Mouse (Mus musculus): Measurements from ENCODE around the gene Klrg2. TPM values are rescaled to one million over a fixed set of nuclear protein-coding genes. Genes with fewer than 3 reads are reported as not detected.

Gene Klrg2
- total and polyA plus RNA-seq, 3 experiments, result 0.12 to 0.34 (median 0.27) TPM

DNA sequence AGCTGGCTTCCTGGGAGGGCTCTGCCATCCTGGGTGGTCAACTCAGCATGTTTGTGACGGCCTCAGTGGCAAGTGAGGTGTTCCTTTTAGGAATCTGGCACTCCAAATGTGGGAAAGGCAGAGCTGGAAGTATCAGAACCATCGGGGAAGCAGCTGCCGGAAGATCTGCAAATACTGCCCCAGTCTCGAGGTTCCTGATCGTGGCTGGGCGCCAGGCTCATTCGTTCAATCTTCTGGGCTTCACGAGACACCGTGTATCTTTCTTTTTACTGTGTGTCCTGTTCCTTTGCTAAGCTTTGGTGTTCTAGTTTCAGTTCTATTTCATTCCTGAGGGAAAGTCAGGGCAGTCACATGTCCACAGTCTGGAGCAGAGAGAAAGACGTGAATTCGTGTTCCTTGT, 3.4 kb upstream of the Klrg2 start:
- dilution Hi-C loops (cut with MboI; ENCODE audit: extremely low pct_ligation_motif_present, extremely low pct_unique_long_range_greater_than_20kb, low sequenced_read_pairs) (no loop called here), in situ Hi-C loops (cut with MboI; ENCODE audit: low pct_ligation_motif_present, low pct_unique_long_range_greater_than_20kb, low sequenced_read_pairs) (loop anchor here (10.0 kb wide), 1 partner anchor 264 kb away; no protein-coding TSS in a partner anchor)
- Histone ChIP-seq H3K27ac (ENCODE audit: insufficient read depth, low read depth) (no peak overlapping the region), H3K79me2 (replicated peaks; ENCODE audit: control insufficient read depth, extremely low read depth, insufficient read depth, poor library complexity, severe bottlenecking) (no peaks in the 10 kb centered on the region), H3K9me3 (replicated peaks; ENCODE audit: low read length) (peaks cover 7% of the 10 kb centered on the region), H3K4me3 (replicated peaks in 1 of 3; ENCODE audit: low read depth in 2 of 3, low read length in 2 of 3, poor library complexity in 1 of 3) (no peak overlapping the region), H3K4me2 (ENCODE audit: insufficient read depth, low read depth, poor library complexity, severe bottlenecking) (no peak overlapping the region), H3K9ac (ENCODE audit: insufficient read depth, low read depth) (no peak overlapping the region), H3K36me3 (replicated peaks in 1 of 2; ENCODE audit: control insufficient read depth in 1 of 2, insufficient read depth in 1 of 2, low read length in 1 of 2) (no peaks in the 10 kb centered on the region), H3K4me1 (ENCODE audit: control insufficient read depth in 1 of 2, insufficient read depth in 2 of 2) (peaks cover 5 to 6% of the 10 kb centered on the region in 2 experiments; a peak in 2 of 4 replicates), H3K27me3 (replicated peaks) (no peaks in the 10 kb centered on the region)
- TF ChIP-seq POLR2AphosphoS2 (IDR thresholded peaks at IDR 0.05; ENCODE audit: low read depth, low read length), result no peak
- TF ChIP-seq ELF1 (IDR thresholded peaks at IDR 0.05; ENCODE audit: low read depth, low read length), result no peak
- TF ChIP-seq ZNF384 (IDR thresholded peaks at IDR 0.05; ENCODE audit: low read depth, low read length), result no peak
- no peak for TF ChIP-seq USF2 (conservative IDR thresholded peaks at IDR 0.05; ENCODE audit: low read depth, low read length)
- no peak for TF ChIP-seq MYC (IDR thresholded peaks at IDR 0.05; ENCODE audit: low read depth, low read length)
- no peak for TF ChIP-seq RAD21 (IDR thresholded peaks at IDR 0.05; ENCODE audit: low read depth, low read length)
- TF ChIP-seq JUND (conservative IDR thresholded peaks at IDR 0.05; ENCODE audit: low read depth, low read length), result no peak
- DNase-seq (ENCODE audit: extremely low read depth), result no peak

DNA sequence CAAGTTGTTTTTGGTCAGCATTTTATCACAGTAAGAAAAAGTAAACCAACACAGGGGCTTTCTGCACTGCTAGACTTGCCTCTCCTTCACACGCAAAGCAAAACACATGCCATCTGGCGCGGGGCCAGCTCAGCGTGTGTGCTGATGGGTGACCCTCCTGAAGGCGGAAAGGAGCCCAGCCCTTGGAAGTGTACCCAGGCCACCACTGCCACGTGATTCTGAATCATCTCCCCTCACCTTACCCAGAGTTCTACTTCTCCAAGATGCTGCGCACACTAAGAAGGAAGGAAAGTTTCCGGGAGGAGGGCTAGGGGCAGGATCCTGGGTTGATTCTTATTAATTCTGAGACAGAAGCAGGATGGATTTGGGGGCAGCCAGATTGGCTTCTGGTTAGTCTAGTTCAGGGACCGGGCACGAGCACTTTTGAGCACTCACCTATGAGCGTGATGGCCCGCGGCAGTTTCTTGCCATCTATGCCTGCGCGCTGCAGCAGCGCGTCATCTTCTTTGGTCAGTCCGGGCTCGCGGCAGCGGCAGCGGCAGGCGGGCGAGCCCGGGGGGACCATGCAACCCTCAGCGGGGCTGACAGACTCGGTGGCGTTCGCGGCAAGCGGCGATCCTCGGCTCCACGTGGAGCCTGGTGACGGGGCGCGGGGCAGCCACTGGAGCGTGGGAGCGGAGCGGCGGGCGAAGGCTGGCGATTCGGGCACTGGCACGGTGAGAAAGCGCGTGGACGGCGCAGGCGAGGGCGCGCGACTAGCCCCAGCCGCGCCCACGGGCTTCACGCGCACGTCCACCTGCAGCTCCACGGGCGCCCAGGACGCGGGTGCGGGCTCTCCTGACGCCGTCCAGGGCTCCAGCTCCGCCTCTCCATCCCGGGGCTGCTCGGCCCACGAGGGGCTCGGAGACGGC, 846 bp downstream of the Klrg2 start:
- DNase-seq (ENCODE audit: extremely low read depth), result no peak
- H3K9ac ChIP-seq (ENCODE audit: insufficient read depth, low read depth), result 0 out of 2 replicates have a peak overlapping the region, but pooled peaks have one; percentile 3

More for the DNA sequence above, 846 bp downstream of the Klrg2 start:
- Histone ChIP-seq H3K27me3 (replicated peaks) (no peaks in the 10 kb centered on the region), H3K79me2 (replicated peaks; ENCODE audit: control insufficient read depth, extremely low read depth, insufficient read depth, poor library complexity, severe bottlenecking) (no peaks in the 10 kb centered on the region), H3K9me3 (replicated peaks; ENCODE audit: low read length) (peaks cover 7% of the 10 kb centered on the region), H3K4me1 (ENCODE audit: control insufficient read depth in 1 of 2, insufficient read depth in 2 of 2) (peaks cover 0 to 2% of the 10 kb centered on the region in 2 experiments; a peak in 1 of 4 replicates), H3K36me3 (replicated peaks in 1 of 2; ENCODE audit: control insufficient read depth in 1 of 2, insufficient read depth in 1 of 2, low read length in 1 of 2) (no peaks in the 10 kb centered on the region), H3K4me3 (replicated peaks in 1 of 3; ENCODE audit: low read depth in 2 of 3, low read length in 2 of 3, poor library complexity in 1 of 3) (peak overlapping the region in 2 of 3 experiments; percentile 23 to 59), H3K4me2 (ENCODE audit: insufficient read depth, low read depth, poor library complexity, severe bottlenecking) (peak overlapping the region; percentile 78), H3K27ac (ENCODE audit: insufficient read depth, low read depth) (no peak overlapping the region)
- dilution Hi-C loops (cut with MboI; ENCODE audit: extremely low pct_ligation_motif_present, extremely low pct_unique_long_range_greater_than_20kb, low sequenced_read_pairs), result no loop called here
- in situ Hi-C loops (cut with MboI; ENCODE audit: low pct_ligation_motif_present, low pct_unique_long_range_greater_than_20kb, low sequenced_read_pairs), result no loop called here
- TF ChIP-seq MEF2A (IDR thresholded peaks at IDR 0.05; ENCODE audit: borderline replicate concordance, low read depth, low read length) (no peak), SIN3A (IDR thresholded peaks at IDR 0.05; ENCODE audit: low read length) (no peak), ETS1 (conservative IDR thresholded peaks at IDR 0.05; ENCODE audit: low read depth, low read length) (no peak), HCFC1 (IDR thresholded peaks at IDR 0.05; ENCODE audit: low read depth, low read length) (no peak), MAX (IDR thresholded peaks at IDR 0.05; ENCODE audit: low read length) (0 out of 2 replicates have a peak, but pooled peaks have one; percentile 4), SMC3 (IDR thresholded peaks at IDR 0.05; ENCODE audit: low read depth, low read length) (no peak), JUN (IDR thresholded peaks at IDR 0.05; ENCODE audit: insufficient read depth, low read depth, low read length) (no peak), UBTF (IDR thresholded peaks at IDR 0.05; ENCODE audit: low read depth, low read length) (peak; percentile 92), ZNF384 (IDR thresholded peaks at IDR 0.05; ENCODE audit: low read depth, low read length) (no peak), TBP (conservative IDR thresholded peaks at IDR 0.05; ENCODE audit: low read depth, low read length) (no peak), JUND (conservative IDR thresholded peaks at IDR 0.05; ENCODE audit: low read depth, low read length) (no peak), NRF1 (IDR thresholded peaks at IDR 0.05; ENCODE audit: low read depth, low read length) (no peak), POLR2A (IDR thresholded peaks at IDR 0.05; ENCODE audit: low read depth, low read length) (no peak), MAZ (IDR thresholded peaks at IDR 0.05; ENCODE audit: low read depth, low read length) (no peak), MXI1 (IDR thresholded peaks at IDR 0.05; ENCODE audit: low read depth, low read length) (0 out of 2 replicates have a peak, but pooled peaks have one; percentile 40), GABPA (IDR thresholded peaks at IDR 0.05; ENCODE audit: insufficient replicate concordance, low read depth, low read length) (no peak), TCF12 (IDR thresholded peaks at IDR 0.05; ENCODE audit: low read depth, low read length) (no peak), KAT2A (IDR thresholded peaks at IDR 0.05; ENCODE audit: insufficient replicate concordance, low read length) (no peak), E2F4 (IDR thresholded peaks at IDR 0.05; ENCODE audit: insufficient replicate concordance, low read depth, low read length) (no peak), EP300 (IDR thresholded peaks at IDR 0.05; ENCODE audit: low read length) (no peak), ELF1 (IDR thresholded peaks at IDR 0.05; ENCODE audit: low read depth, low read length) (no peak), USF1 (IDR thresholded peaks at IDR 0.05; ENCODE audit: low read depth, low read length) (no peak), CHD1 (IDR thresholded peaks at IDR 0.05; ENCODE audit: low read depth, low read length) (no peak), RAD21 (IDR thresholded peaks at IDR 0.05; ENCODE audit: low read depth, low read length) (no peak), RCOR1 (conservative IDR thresholded peaks at IDR 0.05; ENCODE audit: low read depth, low read length) (no peak), ZMIZ1 (IDR thresholded peaks at IDR 0.05; ENCODE audit: low read depth, low read length) (no peak)

All from CH12.LX (cell line).